Mouse (Mus musculus) small intestine, adult 2 months (tissue): ENCODE data around the gene Diexf.

Source experiments
- CTCF ChIP-seq: fragments of 200-500 bp; IDR thresholded peaks from 2 replicates; pipeline ENCODE4 v1.5.1; 2012; ENCODE audit warnings: low read depth, mild to moderate bottlenecking, control low read depth, inconsistent platforms, low read length, moderate library complexity, mixed read lengths; ENCODE audit not compliant: insufficient replicate concordance, insufficient read length; ENCODE audit errors: extremely low read depth
- POLR2A ChIP-seq: fragments of 200-500 bp; IDR thresholded peaks from 2 replicates; pipeline ENCODE4 v1.6.1; 2012; ENCODE audit warnings: low read depth, mild to moderate bottlenecking, control low read depth, inconsistent platforms, low read length, moderate library complexity

GRCm38 (mm10) chr1:193153561-193153960, 23.5 kb upstream of the Diexf start:
- TF ChIP-seq CTCF (no peak), POLR2A (no peak)
